Mouse (Mus musculus) left cerebral cortex, postnatal 4 days (tissue): ENCODE measurements around the gene Gm10273. TPM values are rescaled to one million over a fixed set of nuclear protein-coding genes. Genes with fewer than 3 reads are reported as not detected.
A peak's percentile ranks its signal among the peaks of the same experiment; 100 is the strongest.
"Not testable (repeated sequence)": the region's sequence is repeated elsewhere in the genome, so short reads cannot be mapped to it uniquely, and the experiment has no call there.

Experiments
- DNase-seq: peaks from one replicate; pipeline ENCODE4 v3.0.0-alpha.2; 2022
- intact Hi-C: fragments of 180-260 bp; cut with DNase I; formaldehyde crosslinking; loops from one replicate; pipeline ENCODE4 v1.15.1; 2025
- total RNA-seq, 2 experiments: library from RNA; stranded (reverse); gene quantifications; 2 replicates each; pipeline ENCODE4 v1.2.3; 2021

Gm10273 gene
- 10 to 100 TPM; 45.0 to 48.3 TPM for total RNA-seq

DNA sequence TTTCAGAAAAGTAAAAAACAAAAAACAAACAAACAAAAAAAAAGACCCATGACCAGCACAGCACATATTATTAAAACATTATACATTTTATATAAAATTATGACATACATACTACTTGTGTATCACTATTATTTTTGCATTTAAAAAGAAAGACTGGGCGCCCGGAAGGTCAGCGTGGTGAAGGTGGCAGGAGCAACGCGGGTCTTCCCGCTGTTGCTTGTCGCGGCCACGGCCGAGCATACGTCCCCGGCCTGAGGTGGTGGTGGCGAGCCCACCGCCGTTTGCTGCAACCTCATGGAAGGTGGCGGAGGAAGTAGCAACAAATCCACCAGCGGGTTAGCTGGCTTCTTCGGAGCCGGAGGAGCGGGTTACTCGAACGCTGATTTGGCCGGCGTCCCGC is at the start of gene Gm10273:
TSS of gene Gm10273 (plus strand) at position 172 of the 400 bp plus-strand sequence.
- DNase-seq, intact Hi-C loops: not testable (repeated sequence)

GRCm38 (mm10) chr10:59346560-59346959 is 48.9 kb upstream of the Gm10273 start:
- intact Hi-C loops = no loop called here
- DNase-seq = no peak

DNA sequence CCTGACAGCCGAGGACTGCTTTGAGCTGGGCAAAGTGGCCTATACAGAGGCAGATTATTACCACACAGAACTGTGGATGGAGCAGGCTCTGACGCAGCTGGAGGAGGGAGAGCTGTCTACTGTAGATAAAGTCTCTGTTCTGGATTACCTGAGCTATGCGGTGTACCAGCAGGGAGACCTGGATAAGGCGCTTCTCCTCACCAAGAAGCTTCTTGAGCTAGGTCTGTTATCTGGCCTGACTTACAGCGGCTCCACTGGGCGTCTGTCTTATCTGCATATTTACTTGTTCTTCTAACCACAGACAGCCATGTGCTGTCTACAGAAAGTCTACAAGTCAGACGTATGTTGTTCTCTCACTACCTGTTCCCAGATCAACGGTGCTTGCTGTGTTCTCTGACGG is 47.2 kb upstream of the Gm10273 start:
- no peak for DNase-seq
- intact Hi-C loops = no loop called here

- intact Hi-C loops = no loop called here
- no peak for DNase-seq
Observed at GRCm38 (mm10) chr10:59349536-59349935, 45.9 kb upstream of the Gm10273 start.

DNA sequence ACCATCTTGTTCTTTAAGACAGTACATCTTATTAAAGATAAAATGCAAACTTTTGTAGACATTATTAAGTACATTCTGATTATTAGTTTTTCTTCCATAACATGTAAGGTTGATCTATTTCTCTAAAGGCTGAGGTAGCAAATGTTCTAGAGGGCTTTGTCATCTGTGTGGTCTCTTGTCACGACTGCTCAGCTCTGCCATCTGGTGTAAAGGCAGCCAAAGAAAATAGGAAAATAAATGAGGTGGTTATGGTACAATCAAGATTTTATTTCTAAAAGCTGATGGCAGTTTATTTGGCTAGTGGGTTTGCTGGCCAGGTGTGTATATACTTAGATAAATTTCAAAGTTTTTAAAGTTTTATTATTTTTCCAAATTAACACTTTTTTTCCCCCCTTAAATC is 42.4 kb upstream of the Gm10273 start:
- DNase-seq = no peak
- intact Hi-C loops = no loop called here

- DNase-seq = no peak
- intact Hi-C loops = no loop called here
Observed at GRCm38 (mm10) chr10:59354120-59354519, 41.3 kb upstream of the Gm10273 start.

DNA sequence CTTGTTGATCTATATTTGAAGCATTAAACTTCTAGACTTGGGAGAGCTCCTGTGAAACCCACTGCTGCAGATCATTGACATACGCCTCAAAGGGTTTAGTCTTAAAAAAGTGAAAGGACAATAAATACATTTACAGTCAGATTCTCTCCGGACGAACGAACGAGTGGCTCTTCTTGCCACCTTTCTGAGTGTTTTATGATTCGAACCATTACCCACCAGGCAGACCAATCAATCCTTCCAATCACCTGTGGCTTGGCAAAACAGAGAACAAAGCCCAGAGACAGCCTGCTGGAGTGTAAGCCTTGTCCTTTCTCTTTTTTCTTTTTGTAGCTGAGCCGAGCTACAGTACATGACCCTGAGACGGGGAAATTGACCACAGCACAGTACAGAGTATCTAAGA is 40.4 kb upstream of the Gm10273 start:
- intact Hi-C loops = no loop called here
- no peak for DNase-seq

DNA sequence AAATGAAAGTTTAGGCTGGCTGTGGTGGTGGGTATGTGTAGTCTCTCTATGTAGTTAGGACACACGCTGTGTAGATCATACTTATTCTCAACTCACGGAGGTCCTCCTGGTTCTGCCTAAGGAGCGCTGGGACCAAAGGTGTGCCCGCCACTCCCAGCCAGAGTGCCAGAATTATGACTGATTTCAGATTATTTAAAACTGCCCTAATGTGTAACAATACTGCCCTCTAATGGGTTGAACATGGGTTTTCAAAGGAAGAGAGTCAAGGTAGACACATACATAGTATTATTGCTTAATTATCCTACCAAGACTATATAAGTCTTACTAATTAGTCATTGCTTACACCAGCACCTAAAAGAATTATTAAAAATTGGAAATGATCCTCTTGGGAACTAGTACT is 36.7 kb upstream of the Gm10273 start:
- intact Hi-C loops = no loop called here
- DNase-seq = no peak

DNA sequence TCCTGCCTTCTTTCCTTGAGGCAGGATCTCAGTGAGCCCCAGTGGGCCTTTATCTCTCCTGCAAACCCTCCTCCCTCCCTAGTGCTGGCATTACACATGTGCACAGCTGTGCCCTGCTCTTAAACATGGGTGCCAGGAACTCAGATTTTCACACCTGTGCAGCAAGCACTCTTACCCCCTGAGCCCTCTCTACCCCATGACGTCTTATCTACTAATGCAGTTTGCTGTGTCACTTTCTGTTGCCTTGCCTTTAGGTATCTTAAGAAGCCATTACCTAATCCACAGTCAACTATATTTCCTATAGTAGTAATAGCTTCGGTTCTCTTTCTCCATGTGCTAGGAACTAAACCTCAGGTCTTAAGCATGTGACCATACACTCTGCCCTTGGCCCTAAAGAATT is 32.2 kb upstream of the Gm10273 start:
- DNase-seq = no peak
- intact Hi-C loops = no loop called here

GRCm38 (mm10) chr10:59364551-59364950 is 30.9 kb upstream of the Gm10273 start:
- DNase-seq = no peak
- intact Hi-C loops = no loop called here

GRCm38 (mm10) chr10:59365804-59366589 is 29.4 kb upstream of the Gm10273 start:
- intact Hi-C loops = no loop called here
- DNase-seq = no peak

DNA sequence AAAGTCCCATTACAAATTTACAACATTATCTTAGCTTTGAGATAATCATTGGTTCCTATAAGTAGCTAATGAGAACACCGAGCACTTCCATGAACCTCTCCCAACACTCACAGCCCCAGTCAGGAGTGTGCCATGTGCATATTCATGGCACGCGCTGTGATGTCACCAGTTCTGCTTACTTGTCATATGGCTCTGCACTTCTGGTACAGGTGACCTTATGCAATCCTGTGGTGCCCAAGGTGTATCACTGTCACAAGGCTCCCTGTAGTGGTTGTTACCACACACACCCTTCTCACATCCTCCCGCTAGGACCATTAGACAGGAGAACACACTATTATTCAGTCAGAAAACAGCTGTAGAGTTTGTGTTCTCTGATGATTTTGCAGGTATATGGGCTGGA is 28.7 kb upstream of the Gm10273 start:
- intact Hi-C loops = no loop called here
- no peak for DNase-seq

DNA sequence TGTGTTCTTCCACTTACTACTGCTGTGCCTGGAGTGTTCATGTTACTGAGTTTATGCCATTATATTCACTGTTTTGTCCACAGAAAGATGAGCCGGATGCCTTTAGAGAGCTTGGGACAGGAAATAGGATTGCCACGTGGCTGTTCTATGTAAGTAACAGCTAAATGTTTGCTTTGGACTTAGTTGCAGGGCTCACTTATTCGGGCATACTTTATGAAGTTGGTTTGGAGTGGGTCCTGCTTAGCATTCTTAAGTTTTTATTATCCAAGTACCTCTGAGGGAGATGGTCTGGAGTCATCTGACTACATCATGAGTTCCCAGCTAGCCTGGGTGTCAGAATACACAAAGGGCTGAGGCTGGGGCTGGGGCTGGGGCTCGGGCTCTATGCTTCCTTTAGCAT is 28.2 kb upstream of the Gm10273 start:
- intact Hi-C loops = no loop called here
- no peak for DNase-seq

DNA sequence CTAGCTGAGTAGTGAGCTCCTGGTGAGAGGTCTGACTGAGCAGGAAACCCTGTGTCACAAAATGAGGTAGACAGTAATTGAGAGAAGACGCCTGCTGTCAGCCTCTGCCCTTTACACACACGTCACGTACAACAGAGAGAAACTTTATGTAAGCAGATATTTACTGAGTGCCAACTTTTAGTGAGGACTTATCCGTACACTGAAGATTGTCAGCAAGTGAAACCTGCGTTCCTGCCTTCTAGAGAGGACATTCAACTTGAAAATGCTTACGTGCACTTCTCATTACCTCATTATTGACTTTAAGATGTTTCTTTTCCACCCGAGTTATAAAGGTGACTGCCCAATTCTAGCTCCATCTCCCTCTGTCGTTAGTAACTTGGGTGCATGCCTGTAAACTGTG is 26.7 kb upstream of the Gm10273 start:
- no peak for DNase-seq
- intact Hi-C loops = no loop called here

- no peak for DNase-seq
- intact Hi-C loops = no loop called here
Observed at GRCm38 (mm10) chr10:59369426-59369825, 26.0 kb upstream of the Gm10273 start.

DNA sequence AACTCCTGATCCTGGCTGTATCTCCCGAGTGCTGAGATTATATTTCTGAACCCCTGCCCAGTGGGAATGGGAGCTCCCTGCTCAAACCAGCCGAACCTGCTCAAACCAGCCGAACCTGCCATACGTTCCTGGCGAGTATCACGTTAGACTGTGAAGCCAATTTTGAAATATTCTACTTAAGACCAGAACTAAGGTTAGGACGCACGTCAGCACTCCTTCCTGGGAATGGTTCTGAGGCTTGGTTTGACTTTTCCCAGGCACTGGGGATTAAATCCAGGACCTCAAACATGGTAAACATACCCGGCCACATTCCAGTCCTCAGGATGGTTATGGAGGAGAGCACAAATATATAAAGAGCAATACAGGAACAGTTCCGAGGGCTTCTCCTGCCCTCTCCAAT is 17.5 kb upstream of the Gm10273 start:
- no peak for DNase-seq
- intact Hi-C loops = no loop called here

DNA sequence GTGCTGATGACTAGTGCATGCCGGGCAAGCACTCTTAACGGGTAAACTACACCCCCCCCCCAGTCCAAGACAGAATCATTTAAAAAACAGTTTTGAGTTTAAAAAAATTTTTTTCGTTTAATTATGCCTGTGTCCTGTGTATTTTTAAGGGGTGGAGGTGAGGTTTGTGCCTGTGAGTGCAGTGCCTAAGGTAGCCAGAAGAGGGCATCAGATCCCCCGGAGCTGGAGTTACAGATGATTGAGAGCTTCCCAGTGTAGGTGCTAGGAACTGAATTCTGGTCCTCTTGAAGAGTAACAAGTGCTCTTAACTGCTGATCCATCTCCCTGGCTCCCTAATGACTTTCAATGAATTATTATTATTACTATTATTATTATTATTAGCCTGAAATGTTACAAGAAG is 16.7 kb upstream of the Gm10273 start:
- intact Hi-C loops = no loop called here
- no peak for DNase-seq

DNA sequence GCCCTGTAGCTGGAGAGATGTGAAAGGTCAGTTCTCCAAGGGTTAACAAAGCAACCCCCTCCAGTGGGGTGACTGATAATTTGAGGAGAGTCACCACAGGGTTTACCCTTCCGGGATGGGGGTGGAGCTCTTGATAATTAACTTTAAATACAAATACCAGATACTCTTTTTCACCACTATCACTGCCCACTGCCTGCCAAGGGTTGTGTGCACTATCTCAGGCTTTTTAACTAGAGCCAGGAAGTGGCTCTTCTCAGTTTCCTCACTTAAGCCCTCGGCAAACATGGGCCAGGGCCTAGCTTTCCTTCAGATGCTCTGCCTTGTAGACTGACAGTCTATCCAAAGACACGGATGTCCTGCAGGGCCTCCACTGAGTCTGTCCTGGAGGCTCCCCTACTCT is 15.5 kb upstream of the Gm10273 start:
- intact Hi-C loops = no loop called here
- no peak for DNase-seq

DNA sequence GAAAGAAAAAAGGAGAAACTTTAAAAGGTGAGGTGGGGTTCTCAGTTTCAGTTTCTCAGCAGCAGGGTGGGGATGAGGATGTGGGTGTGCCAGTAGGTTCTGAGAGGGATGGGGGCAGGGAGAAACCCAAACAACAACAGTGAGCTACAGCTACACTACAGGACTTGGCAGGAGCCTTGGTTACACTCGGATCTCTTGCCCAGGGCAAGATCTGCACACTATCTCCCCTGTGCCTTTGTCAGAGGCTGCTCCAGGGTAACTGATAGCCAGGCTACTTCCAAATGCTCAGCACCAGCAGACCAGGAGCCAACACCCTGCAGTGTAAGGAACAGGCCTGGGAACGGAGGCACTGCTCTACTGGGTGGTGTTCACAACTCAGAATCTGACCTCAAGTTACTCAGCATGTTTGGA is 15.0 kb upstream of the Gm10273 start:
- no peak for DNase-seq
- intact Hi-C loops = no loop called here

- intact Hi-C loops = not testable (repeated sequence)
Observed at GRCm38 (mm10) chr10:59381563-59381962, 13.9 kb upstream of the Gm10273 start.

DNA sequence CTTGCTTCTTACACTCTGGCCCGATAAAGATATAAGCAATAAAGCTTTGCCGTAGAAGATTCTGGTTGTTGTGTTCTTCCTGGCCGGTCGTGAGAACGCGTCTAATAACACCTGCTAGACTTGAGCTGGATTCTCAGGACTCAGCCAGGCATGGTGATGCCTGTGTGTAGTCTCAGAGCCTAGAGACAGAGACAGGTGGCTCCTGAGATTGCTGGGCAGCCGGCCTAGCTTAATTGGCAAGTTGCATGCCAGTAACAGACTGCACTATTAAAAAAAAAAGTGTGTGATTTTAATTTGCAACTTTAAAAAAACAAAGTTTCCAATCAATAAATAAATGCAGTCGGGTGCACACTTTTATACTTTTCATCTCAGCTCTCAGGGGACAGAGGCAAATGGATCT is 8.5 kb upstream of the Gm10273 start:
- peak; percentile 31 for DNase-seq

More at GRCm38 (mm10) chr10:59381563-59381962, 13.9 kb upstream of the Gm10273 start:
- DNase-seq = not testable (repeated sequence)

DNA sequence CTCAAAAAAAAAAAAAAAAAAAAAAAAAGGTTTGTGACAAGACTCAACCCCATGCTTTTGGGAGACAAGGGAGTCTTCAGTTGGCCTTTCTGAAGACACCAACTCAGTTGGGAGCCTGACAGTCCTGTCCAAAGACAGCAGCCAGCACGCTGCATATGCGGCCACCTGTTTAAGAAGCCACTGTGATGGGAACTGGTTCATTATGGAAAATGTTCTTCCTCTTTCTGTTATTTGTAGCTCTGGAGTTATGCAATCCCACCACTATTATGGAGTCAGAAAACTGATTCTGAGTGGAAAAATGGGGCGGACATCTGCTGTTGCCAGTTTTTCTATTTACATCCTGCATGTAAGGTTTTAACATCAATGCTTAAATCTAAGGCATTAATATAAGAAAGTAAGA is 5.8 kb upstream of the Gm10273 start:
- no peak for DNase-seq
- intact Hi-C loops = no loop called here

More for the DNA sequence above, 8.5 kb upstream of the Gm10273 start:
- intact Hi-C loops = no loop called here

DNA sequence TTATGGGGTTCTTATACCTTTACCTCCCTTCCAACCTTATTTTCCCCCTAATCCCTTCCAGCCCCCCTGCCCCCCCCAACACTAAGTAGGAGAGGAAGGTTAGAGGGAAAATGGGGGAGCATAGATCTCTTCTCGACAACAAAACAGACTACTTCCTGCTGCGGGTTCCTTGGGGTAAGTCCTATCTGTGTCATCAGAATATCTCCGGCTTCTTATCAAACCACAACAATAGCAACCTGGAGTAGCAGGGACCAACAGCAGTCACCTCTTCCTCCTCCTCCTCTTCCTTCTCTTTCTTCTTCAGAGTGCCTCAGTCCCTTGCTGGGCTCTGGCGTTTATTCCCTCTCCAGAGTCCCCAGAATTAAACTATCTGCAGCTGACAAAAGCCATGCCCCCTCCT is 3.5 kb upstream of the Gm10273 start:
- no peak for DNase-seq
- intact Hi-C loops = no loop called here
